Mouse (Mus musculus) liver, embryonic 11.5 days (tissue): Measurements from ENCODE around the gene Stxbp1. TPM values are rescaled to one million over a fixed set of nuclear protein-coding genes. Genes with fewer than 3 reads are reported as not detected.

Experiments
- ATAC-seq: fragments of 200-750 bp; cut with Nextera tagmentation; replicated peaks from 2 replicates; pipeline ENCODE4 v1.8.0; 2017; ENCODE audit warnings: moderate number of reproducible peaks, mild to moderate bottlenecking, moderate TSS enrichment, moderate library complexity; ENCODE audit not compliant: low FRiP score
- DNase-seq: peaks from one replicate; pipeline ENCODE4 v3.0.0-alpha.2; 2017; ENCODE audit warnings: low spot score
- H3K27ac ChIP-seq: fragments of 300-500 bp; sonication (generic); 2 replicates; pipeline ENCODE4 v1.5.1; 2014; ENCODE audit warnings: mild to moderate bottlenecking, low read depth, low read length, control low read depth
- H3K27me3 ChIP-seq: fragments of 300-500 bp; sonication (generic); replicated peaks from 2 replicates; pipeline ENCODE4 v1.6.1; 2014; ENCODE audit warnings: low read length, mixed read lengths; ENCODE audit not compliant: control insufficient read depth, insufficient read depth
- H3K36me3 ChIP-seq: fragments of 300-500 bp; sonication (generic); 2 replicates; pipeline ENCODE4 v1.6.1; 2014; ENCODE audit warnings: mild to moderate bottlenecking, low read length, moderate library complexity, mixed read lengths; ENCODE audit not compliant: control insufficient read depth, insufficient read depth
- H3K4me1 ChIP-seq: fragments of 300-500 bp; sonication (generic); replicated peaks from 2 replicates; pipeline ENCODE4 v1.6.1; 2014; ENCODE audit warnings: low read length, mixed read lengths; ENCODE audit not compliant: control insufficient read depth, insufficient read depth
- H3K4me2 ChIP-seq: fragments of 300-500 bp; sonication (generic); 2 replicates; pipeline ENCODE4 v1.6.1; 2014; ENCODE audit warnings: mild to moderate bottlenecking, control low read depth, moderate library complexity
- H3K4me3 ChIP-seq: fragments of 300-500 bp; sonication (generic); 2 replicates; pipeline ENCODE4 v1.5.1; 2014; ENCODE audit warnings: low read depth, low read length, control low read depth
- H3K9ac ChIP-seq: fragments of 300-500 bp; sonication (generic); 2 replicates; pipeline ENCODE4 v1.6.1; 2014; ENCODE audit warnings: low read depth, low read length, control low read depth
- H3K9me3 ChIP-seq: fragments of 300-500 bp; sonication (generic); 2 replicates; pipeline ENCODE4 v1.6.1; 2016; ENCODE audit warnings: low read length, inconsistent platforms, mixed read lengths; ENCODE audit not compliant: control insufficient read depth
- WGBS: fragments of 180-500 bp; shearing (Covaris S2); extraction: QIAGEN DNeasy Blood & Tissue Kit; methylation state at CpG from one replicate; pipeline ENCODE4 v1.1.7; 2014; 5-methylcytosine and 5-hydroxymethylcytosine counted together
- polyA plus RNA-seq: library from polyadenylated mRNA; unstranded; fragments of >200 nt; fragmentation: Nextera tagmentation; extraction: Ambion mirVana; gene quantifications from 2 replicates; pipeline ENCODE4 v1.2.1, GENCODE M21; 2014

Stxbp1 gene
- polyA plus RNA-seq, 1 experiment from 2014 or later = 11.8 TPM

DNA sequence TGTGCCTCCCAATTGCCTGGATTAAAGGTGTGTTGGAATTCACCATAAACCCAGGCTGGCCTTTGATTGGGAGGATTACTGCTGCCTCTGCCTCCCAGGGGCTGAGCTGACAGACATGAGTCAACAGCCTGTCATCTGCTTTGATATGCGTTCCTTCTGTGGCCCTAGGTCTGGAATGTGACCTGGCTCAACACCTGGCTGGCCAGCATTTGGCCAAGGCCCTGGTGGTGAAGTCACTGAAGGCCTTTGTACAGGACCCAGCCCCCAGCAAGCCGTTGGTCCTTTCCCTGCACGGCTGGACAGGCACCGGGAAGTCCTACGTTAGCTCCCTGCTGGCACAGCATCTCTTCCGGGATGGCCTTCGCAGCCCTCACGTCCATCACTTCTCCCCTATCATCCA lies 88.5 kb downstream of the Stxbp1 start:
- H3K4me2 ChIP-seq = no peak overlapping the region
- no peak overlapping the region for H3K9ac ChIP-seq
- H3K9me3 ChIP-seq = no peaks in the 10 kb centered on the region
- DNase-seq (no peak), ATAC-seq (no peak)
- H3K4me1 ChIP-seq = no peaks in the 10 kb centered on the region
- peaks cover 12% of the 10 kb centered on the region for H3K36me3 ChIP-seq
- H3K27me3 ChIP-seq = no peaks in the 10 kb centered on the region
- no peak overlapping the region for H3K27ac ChIP-seq
- no peak overlapping the region for H3K4me3 ChIP-seq
- WGBS = 77% methylated on average over 8 of the region's 8 CpGs

DNA sequence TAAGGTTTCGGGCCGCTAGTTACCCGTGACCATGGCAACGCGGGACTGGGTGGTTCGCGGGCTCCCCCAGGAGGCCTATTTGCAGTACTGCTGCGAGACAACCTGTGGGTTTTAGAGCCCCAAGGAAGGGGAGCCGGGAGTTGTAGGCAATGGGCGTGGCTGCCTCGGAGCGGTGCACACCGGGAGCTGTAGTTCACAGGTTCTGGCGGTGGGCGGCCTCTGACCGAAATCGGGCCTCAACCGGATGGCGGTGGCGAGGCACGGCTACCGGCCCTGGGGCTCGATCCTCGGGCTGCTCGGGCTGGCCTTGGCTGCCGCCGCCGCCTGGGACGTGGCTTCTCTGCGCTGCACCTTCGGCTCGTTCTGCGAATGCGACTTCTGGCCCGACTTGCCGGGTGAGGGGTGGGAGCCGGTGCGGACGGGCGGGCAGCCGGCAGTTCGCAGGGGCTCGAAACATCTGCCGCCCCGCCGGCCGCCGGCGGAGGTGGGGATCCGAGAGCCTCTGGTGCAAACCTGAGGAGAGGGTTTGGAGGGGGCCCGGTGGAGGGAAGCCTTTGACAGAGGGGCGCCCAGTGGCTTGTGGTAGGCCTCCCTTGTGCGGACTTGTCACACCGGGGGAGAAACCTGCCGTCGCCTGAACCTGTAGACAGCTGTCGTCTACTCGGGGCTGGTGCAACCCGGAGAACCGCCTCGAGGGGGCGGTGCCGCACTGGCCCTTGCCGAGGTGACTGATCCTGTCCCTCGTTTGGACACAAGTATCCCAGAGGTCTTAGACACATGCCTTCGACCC lies 89.8 kb downstream of the Stxbp1 start, which contains the start of gene Tor2a:
Gene Tor2a, plus strand, starts transcription at position 179 of the 790 bp plus-strand sequence.
- Histone ChIP-seq H3K9me3 (no peaks in the 10 kb centered on the region), H3K4me3 (peak within 1 kb of the TSS; percentile 81), H3K9ac (peak within 1 kb of the TSS; percentile 86), H3K4me1 (no peaks in the 10 kb centered on the region; the same call in 1 of the 2 replicates), H3K27me3 (no peaks in the 10 kb centered on the region), H3K36me3 (peaks cover 10% of the 10 kb centered on the region), H3K27ac (peak within 1 kb of the TSS; percentile 74), H3K4me2 (peak within 1 kb of the TSS; percentile 76)
- DNase-seq (peak; percentile 95), ATAC-seq (peak; percentile 93)
- under 1% methylated on average over 65 of the region's 66 CpGs for WGBS

DNA sequence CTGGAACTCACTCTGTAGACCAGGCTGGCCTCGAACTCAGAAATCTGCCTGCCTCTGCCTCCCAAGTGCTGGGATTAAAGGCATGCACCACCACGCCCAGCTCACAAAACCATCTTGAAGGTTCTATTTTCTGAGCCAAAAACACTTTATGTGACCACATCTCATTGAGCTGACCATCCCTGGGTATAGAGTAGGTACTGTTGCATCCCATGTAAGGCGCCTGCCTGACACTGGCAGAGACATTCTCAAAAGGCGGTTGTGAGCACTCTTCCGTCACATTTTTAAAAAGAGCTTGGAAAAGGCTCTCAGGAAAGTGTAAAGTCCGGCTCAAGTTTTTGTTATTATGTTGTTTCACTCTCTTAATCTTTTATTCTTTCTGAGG lies 90.4 kb downstream of the Stxbp1 start:
- ATAC-seq (no peak), DNase-seq (no peak)
- no peak overlapping the region for H3K27ac ChIP-seq
- no peaks in the 10 kb centered on the region; the same call in 1 of the 2 replicates for H3K4me1 ChIP-seq
- H3K36me3 ChIP-seq = peaks cover 8% of the 10 kb centered on the region
- H3K9ac ChIP-seq = no peak overlapping the region
- H3K27me3 ChIP-seq = no peaks in the 10 kb centered on the region
- H3K4me2 ChIP-seq = peak overlapping the region; percentile 76
- WGBS = 39% methylated on average over 6 of the region's 6 CpGs
- H3K9me3 ChIP-seq = no peaks in the 10 kb centered on the region
- peak overlapping the region; percentile 81; the same call in 1 of the 2 replicates for H3K4me3 ChIP-seq

DNA sequence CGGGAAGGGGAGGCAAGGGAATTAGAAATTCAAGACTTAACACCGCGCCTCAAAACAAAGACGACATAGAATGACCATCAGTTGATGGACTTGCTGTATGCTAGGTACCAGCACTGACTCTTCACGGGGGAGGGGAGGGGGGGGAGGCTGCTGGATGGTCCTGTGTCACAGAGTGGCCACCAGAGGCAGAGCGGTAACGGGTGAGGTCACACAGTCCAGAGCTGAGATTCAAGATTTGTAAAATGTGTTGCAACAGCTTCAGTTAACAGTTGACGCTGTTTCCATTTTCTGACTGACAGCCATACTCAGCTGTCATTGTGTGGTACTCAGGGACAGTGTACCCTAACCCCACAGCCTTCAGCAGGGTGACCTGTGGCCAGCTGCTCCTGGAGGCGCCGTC lies 94.9 kb downstream of the Stxbp1 start:
- DNase-seq = no peak
- H3K27ac ChIP-seq = no peak overlapping the region
- no peaks in the 10 kb centered on the region for H3K27me3 ChIP-seq
- no peak overlapping the region for H3K9ac ChIP-seq
- H3K36me3 ChIP-seq = no peaks in the 10 kb centered on the region; the same call in 1 of the 2 replicates
- WGBS = 73% methylated on average over 10 of the region's 10 CpGs
- H3K9me3 ChIP-seq = no peaks in the 10 kb centered on the region
- no peak for ATAC-seq
- H3K4me3 ChIP-seq = no peak overlapping the region
- peak overlapping the region; percentile 36; the same call in 1 of the 2 replicates for H3K4me2 ChIP-seq
- peaks cover 3% of the 10 kb centered on the region for H3K4me1 ChIP-seq

DNA sequence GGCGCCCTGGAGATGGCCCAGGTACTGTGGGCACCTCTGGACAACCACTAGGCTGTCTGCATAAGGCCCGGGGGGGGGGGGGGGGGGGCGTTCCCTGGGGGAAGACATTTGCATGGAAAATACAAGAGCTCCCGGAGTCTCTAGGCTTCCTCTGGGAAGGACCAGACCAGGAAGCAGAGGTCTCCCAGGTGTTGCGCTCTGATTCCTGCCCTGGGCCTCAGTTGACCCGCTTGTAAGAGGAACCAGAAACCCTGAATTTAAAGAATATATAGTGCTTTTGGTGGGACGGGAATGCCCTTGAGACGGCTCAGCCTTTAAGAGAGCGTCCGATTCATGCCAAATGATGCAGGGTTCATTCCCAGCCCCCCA lies 95.4 kb downstream of the Stxbp1 start:
- no peaks in the 10 kb centered on the region for H3K9me3 ChIP-seq
- H3K4me3 ChIP-seq = peak overlapping the region; percentile 29; the same call in 1 of the 2 replicates
- no peaks in the 10 kb centered on the region for H3K27me3 ChIP-seq
- WGBS = 45% methylated on average over 10 of the region's 10 CpGs
- H3K4me1 ChIP-seq = peaks cover 3% of the 10 kb centered on the region
- H3K4me2 ChIP-seq = peak overlapping the region; percentile 36
- no peaks in the 10 kb centered on the region; the same call in 1 of the 2 replicates for H3K36me3 ChIP-seq
- no peak overlapping the region for H3K9ac ChIP-seq
- no peak for DNase-seq
- no peak for ATAC-seq
- no peak overlapping the region for H3K27ac ChIP-seq

DNA sequence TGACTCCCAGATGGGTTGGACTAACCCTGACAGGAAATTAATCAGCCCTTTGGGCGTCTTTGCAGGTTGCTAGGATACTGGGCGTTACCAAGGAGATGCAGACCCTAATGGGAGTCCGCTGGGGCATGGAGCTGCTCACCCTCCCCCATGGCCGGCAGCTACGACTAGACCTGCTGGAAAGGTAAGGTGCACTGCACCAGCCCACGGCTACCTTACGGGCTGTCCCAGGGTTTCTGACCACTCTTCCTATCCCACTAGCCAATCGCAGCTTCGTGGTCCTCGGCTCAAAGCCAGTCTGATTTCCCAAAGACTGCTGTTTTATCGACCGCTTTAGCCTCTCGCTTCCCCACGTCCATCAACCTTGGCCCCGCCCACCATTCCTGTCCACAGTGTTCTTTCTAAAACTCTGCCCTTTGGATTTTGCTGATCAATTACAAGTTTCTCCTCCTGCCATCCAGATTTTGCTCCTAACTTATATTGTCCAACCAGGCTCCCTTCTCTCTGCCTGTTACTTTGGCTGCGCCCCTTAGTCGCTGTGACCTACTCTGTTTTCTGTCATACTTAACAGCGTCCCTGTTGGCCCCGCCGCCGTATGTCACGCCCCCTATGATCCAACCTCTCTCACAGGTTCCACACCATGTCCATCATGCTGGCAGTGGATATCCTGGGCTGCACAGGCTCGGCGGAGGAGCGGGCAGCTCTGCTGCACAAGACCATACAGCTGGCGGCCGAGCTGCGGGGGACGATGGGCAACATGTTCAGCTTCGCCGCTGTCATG lies 96.0 kb downstream of the Stxbp1 start:
- H3K9ac ChIP-seq = no peak overlapping the region
- H3K36me3 ChIP-seq = peaks cover under 1% of the 10 kb centered on the region; the same call in 1 of the 2 replicates
- H3K9me3 ChIP-seq = no peaks in the 10 kb centered on the region
- DNase-seq (peak; percentile 55), ATAC-seq (peak; percentile 66)
- peaks cover 3% of the 10 kb centered on the region for H3K4me1 ChIP-seq
- peak overlapping the region; percentile 29 for H3K4me3 ChIP-seq
- peak overlapping the region; percentile 36 for H3K4me2 ChIP-seq
- no peaks in the 10 kb centered on the region for H3K27me3 ChIP-seq
- no peak overlapping the region for H3K27ac ChIP-seq
- 46% methylated on average over 31 of the region's 31 CpGs for WGBS

DNA sequence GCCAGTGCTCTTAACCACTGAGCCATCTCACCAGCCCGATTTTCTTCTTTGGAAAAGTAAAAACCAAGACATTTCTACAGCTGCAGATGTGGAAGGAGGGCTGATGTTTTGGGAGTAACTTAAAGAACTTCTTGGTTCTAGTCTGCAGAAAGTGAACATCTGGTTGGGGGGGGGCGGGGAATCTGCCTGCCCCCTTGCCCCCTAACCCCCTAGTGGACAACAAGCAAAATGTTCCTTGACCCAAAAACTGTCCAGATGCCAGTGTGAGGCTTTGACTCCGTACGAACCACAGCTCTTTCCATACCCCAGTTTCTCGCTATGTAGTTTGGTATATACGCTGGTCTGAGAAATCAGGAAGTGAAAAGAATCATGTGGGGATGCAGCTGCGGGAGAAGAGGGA lies 96.8 kb downstream of the Stxbp1 start:
- no peak overlapping the region for H3K4me2 ChIP-seq
- ATAC-seq (no peak), DNase-seq (no peak)
- no peaks in the 10 kb centered on the region for H3K27me3 ChIP-seq
- WGBS = 70% methylated on average over 7 of the region's 7 CpGs
- no peak overlapping the region for H3K9ac ChIP-seq
- H3K36me3 ChIP-seq = peaks cover 2% of the 10 kb centered on the region; the same call in 1 of the 2 replicates
- H3K4me1 ChIP-seq = peaks cover 3% of the 10 kb centered on the region
- no peak overlapping the region for H3K4me3 ChIP-seq
- H3K27ac ChIP-seq = no peak overlapping the region
- no peaks in the 10 kb centered on the region for H3K9me3 ChIP-seq

DNA sequence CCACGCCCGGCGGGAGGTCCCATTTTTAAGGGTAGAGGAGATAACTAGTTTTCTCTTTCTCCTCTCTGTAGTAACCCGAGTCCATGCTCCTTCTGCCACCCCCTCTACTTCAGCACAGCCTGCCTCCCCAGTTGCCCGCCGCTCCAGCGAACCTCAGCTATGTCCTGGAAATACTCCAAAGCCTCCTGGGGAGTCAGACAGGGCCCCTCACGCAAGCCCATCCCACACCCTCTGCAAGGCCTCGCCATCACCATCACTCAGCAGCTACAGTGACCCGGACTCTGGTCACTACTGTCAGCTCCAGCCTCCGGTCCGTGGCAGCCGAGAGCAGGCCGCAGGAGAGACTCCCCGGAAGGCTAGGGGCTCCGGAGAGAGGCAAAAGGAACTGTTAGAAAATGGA lies 98.0 kb downstream of the Stxbp1 start:
- ATAC-seq (no peak), DNase-seq (no peak)
- Histone ChIP-seq H3K27me3 (no peaks in the 10 kb centered on the region), H3K9me3 (no peaks in the 10 kb centered on the region), H3K4me2 (no peak overlapping the region), H3K4me1 (peaks cover 3% of the 10 kb centered on the region), H3K9ac (no peak overlapping the region), H3K4me3 (no peak overlapping the region), H3K36me3 (peaks cover 2% of the 10 kb centered on the region; the same call in 1 of the 2 replicates), H3K27ac (no peak overlapping the region)
- 90% methylated on average over 16 of the region's 16 CpGs for WGBS
